Mouse (Mus musculus): Measurements from ENCODE around the gene Cask.

GRCm38 (mm10) chrX:13860145-13860544, 9.0 kb upstream of the Cask start:
- TF ChIP-seq TAL1 (IDR thresholded peaks at IDR 0.05; ENCODE audit: low read length): no peak
- TF ChIP-seq GATA1 (IDR thresholded peaks at IDR 0.05; ENCODE audit: low read length): no peak
